Mouse (Mus musculus): ENCODE measurements around the gene Slc7a9.

Gene Slc7a9

GRCm38 (mm10) chr7:35447996-35448846 lies at the start of gene Slc7a9:
TSS of gene Slc7a9 (plus strand) at chr7:35448796.
- no peak for DNase-seq (ENCODE audit: low spot score in 2 of 2)

GRCm38 (mm10) chr7:35401169-35401568 lies 47.4 kb upstream of the Slc7a9 start:
- no peak for DNase-seq (ENCODE audit: low spot score in 2 of 2)

- DNase-seq (ENCODE audit: low spot score in 2 of 2): peak in 1 of 2 experiments; percentile 57
Observed at GRCm38 (mm10) chr7:35415226-35415625, 33.4 kb upstream of the Slc7a9 start.

- DNase-seq (ENCODE audit: low spot score in 2 of 2): peak; percentile 9 to 46
Observed at GRCm38 (mm10) chr7:35415801-35416653, 32.6 kb upstream of the Slc7a9 start.

- DNase-seq (ENCODE audit: low spot score in 2 of 2): peak in 1 of 2 experiments; percentile 32
Observed at GRCm38 (mm10) chr7:35416654-35416948, 32.0 kb upstream of the Slc7a9 start.

GRCm38 (mm10) chr7:35423071-35423470 lies 25.5 kb upstream of the Slc7a9 start:
- DNase-seq (ENCODE audit: low spot score in 2 of 2): no peak

GRCm38 (mm10) chr7:35428146-35428545 lies 20.4 kb upstream of the Slc7a9 start:
- no peak for DNase-seq (ENCODE audit: low spot score in 2 of 2)

GRCm38 (mm10) chr7:35435266-35435665 lies 13.3 kb upstream of the Slc7a9 start:
- DNase-seq (ENCODE audit: low spot score in 2 of 2): no peak

- DNase-seq (ENCODE audit: low spot score in 2 of 2): no peak
Observed at GRCm38 (mm10) chr7:35447501-35447900, 1.1 kb upstream of the Slc7a9 start.

- DNase-seq (ENCODE audit: low spot score in 2 of 2): no peak
Observed at GRCm38 (mm10) chr7:35448867-35449266, 271 bp downstream of the Slc7a9 start.

- DNase-seq (ENCODE audit: low spot score in 2 of 2): no peak
Observed at GRCm38 (mm10) chr7:35456091-35456814, 7.7 kb downstream of the Slc7a9 start.

GRCm38 (mm10) chr7:35460971-35461370 lies 12.4 kb downstream of the Slc7a9 start:
- no peak for DNase-seq (ENCODE audit: low spot score in 2 of 2)

GRCm38 (mm10) chr7:35465027-35465426 lies 16.4 kb downstream of the Slc7a9 start:
- no peak for DNase-seq (ENCODE audit: low spot score in 2 of 2)

GRCm38 (mm10) chr7:35467856-35468255 lies 19.3 kb downstream of the Slc7a9 start:
- DNase-seq (ENCODE audit: low spot score in 2 of 2): no peak

GRCm38 (mm10) chr7:35470794-35471193 lies 22.2 kb downstream of the Slc7a9 start:
- no peak for DNase-seq (ENCODE audit: low spot score in 2 of 2)

- no peak for DNase-seq (ENCODE audit: low spot score in 2 of 2)
Observed at GRCm38 (mm10) chr7:35476457-35476856, 27.9 kb downstream of the Slc7a9 start.

- no peak for DNase-seq (ENCODE audit: low spot score in 2 of 2)
Observed at GRCm38 (mm10) chr7:35485126-35485525, 36.5 kb downstream of the Slc7a9 start.

- DNase-seq (ENCODE audit: low spot score in 2 of 2): no peak
Observed at GRCm38 (mm10) chr7:35486553-35486952, 38.0 kb downstream of the Slc7a9 start.

- no peak for DNase-seq (ENCODE audit: low spot score in 2 of 2)
Observed at GRCm38 (mm10) chr7:35490186-35490585, 41.6 kb downstream of the Slc7a9 start.

- no peak for DNase-seq (ENCODE audit: low spot score in 2 of 2)
Observed at GRCm38 (mm10) chr7:35491005-35491404, 42.4 kb downstream of the Slc7a9 start.

GRCm38 (mm10) chr7:35497516-35497915 lies 48.9 kb downstream of the Slc7a9 start:
- no peak for DNase-seq (ENCODE audit: low spot score in 2 of 2)

GRCm38 (mm10) chr7:35501995-35502394 lies 53.4 kb downstream of the Slc7a9 start:
- DNase-seq (ENCODE audit: low spot score in 2 of 2): peak in 1 of 2 experiments; percentile 12
